Mouse (Mus musculus): ENCODE measurements at regions not wholly inside any gene's neighbourhood (a gene's known extent, or its start where the extent isn't known, plus 50 kb on each side); places are given as distances from the start of the nearest gene placed in this dataset.

DNA sequence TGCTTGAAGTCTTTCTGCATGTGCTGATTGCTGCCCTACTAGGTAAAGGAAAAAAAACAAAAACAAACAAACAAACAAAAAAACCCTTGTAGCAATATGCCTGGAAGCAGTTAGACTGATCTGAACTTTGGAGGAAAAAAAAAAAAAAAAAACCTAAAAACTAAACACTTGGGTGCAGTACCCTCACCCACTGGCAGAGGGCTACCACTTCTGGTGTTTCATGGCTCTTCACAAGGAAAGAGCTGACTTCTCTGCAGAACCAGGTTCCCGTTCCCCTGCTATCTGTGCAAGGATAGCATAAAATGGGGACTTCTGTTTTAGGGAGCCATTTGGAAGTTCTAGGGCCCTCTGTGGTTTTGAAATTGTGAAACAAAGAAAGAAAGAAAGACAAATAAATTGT, 52.2 kb upstream of the Otud4 start:
- no peak for DNase-seq

DNA sequence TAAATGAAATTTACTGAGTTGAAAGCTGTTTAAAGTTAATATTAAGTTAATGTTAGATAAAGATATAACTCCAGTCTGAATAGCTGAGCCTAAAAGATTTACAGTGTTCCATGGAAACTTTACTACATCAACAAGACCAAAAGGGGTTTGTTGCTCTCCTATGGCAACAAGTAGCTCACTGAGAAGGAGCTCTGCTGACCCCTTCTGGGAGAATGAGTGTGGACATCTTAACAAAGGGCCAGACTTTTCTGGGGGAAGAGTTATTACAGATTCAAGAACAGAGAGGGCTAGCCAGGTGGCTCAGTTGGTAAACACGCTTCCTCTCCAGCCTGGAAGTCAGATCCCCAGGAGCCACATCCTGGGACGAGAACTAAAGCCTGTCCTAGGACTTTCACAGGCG, 54.5 kb upstream of the Otud4 start:
- DNase-seq, result peak; percentile 40

GRCm38 (mm10) chr8:79583326-79583725, 56.1 kb upstream of the Otud4 start:
- DNase-seq, result no peak

DNA sequence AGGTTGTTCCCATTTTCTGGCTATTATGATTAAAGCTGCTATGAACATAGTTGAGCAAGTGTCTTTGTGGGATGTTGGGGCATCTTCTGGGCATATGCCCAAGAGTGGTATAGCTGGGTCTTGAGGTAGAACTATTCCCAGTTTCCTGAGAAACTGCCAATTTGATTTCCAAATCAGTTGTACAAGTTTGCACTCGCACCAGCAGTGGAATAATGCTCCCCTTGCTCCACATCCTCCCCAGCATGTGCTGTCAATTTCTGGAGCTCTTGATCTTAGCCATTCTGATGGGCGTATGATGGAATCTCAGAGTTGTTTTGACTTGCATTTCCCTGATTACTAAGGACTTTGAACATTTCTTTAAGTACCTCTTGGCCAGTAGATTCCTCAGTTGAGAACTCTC, 57.2 kb upstream of the Otud4 start:
- no peak for DNase-seq

DNA sequence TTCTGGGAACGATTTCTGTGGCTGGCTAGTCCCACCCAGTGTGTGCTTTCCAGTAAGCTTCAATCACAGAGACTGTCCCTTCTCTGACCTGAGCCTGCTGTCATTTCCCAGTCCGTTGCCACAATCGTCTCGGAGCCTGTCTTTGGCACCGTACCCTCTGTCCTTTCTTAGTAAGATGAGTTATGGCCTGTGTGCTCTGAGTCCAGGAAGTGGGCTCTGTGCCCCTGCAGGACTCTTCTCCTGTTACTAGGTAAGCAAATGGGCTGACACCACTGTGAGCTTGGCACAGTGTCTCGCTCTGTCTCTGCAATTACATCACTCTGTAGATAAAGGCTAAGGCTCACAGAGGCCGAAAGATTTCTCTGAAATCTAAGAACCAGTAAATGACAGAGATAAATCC, 63.3 kb upstream of the Otud4 start:
- no peak for DNase-seq

DNA sequence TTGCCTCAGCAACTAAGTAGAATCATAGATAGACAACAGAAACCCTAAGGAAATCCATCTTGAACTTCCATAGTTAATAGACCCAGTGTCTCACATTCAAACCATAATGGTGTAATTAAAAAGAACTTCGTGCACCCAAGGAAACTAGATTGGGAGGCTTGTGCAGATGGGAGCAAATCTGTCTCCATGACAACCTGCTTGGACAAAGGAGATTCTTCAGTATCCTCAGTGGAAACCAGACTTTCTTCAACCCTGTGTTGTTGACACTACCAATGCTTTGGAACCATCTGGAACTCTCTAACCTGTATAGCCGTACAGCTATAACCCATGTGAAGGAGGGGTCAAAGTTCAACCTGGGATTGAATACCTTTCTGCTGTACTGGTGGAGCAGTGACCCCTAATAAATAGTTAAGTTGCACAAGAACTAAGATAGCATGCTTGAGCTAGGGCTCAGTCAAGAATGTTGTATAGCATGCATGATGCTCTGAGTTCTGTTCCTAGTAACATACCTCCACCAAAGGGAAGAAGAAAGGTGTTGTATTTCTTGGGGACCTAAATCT, 64.2 kb upstream of the Otud4 start:
- no peak for DNase-seq

- DNase-seq, result no peak
Measured at GRCm38 (mm10) chr8:79573491-79573890, 65.9 kb upstream of the Otud4 start.

DNA sequence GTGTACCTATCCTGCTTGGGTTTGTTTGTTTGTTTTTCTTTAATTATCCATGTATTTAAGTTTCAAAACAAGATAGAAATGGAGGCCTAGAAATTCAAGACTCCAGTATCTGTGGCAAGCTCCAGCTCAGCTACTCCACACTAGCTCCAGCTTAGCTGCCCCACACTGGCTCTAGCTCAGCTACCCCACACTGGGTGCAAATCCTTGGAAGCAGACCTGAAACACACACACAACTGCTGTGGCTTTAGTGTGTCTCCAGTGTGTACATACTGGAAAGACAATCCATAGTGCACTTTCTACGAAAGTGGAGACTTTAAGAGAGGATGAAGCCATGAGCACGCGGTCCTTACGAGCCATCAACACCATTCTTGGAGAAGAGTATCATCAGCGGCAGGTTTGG, 66.9 kb upstream of the Otud4 start:
- no peak for DNase-seq

- DNase-seq, result no peak
Measured at GRCm38 (mm10) chr8:79563101-79563500, 76.3 kb upstream of the Otud4 start.

- DNase-seq, result no peak
Measured at GRCm38 (mm10) chr8:79562669-79563068, 76.7 kb upstream of the Otud4 start.

- DNase-seq, result peak; percentile 31
Measured at GRCm38 (mm10) chr8:79562071-79562581, 77.3 kb upstream of the Otud4 start.

DNA sequence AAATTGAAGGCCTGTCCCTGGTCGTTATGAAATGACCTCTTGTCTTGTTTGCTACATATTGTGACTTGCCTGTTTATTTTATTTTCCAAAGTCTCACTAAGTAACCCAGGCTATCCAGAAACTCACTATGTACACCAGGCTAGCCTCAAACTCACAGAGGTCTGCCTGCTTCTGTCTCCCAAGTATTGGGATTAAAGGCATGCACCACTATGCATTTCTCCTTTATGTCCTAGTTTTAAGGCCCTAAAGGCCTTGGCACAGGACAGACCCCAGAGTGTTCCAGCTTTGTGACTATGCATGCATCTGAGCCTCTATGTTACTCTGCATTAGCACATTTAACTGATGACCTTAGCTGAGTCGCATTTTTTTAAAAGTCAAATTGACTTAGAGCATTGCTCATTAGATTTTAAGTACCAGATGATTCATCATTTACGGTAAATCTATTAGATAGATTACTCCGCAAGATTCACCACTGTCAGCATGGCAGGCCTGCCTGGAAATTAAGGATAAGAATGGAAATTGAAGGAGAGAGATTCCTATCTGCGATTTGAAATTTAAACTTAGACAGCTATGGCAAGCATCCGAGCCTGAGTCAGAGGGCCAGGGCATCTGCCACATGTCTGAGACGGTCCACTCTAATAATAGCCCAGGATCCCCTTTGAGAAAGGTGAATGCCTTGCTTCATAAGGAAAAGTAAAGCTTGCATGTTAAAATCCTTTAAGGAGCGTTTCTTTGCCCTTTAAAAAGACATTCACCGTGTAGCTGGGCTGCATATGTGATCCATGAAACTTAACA, 78.0 kb upstream of the Otud4 start:
- no peak for DNase-seq

DNA sequence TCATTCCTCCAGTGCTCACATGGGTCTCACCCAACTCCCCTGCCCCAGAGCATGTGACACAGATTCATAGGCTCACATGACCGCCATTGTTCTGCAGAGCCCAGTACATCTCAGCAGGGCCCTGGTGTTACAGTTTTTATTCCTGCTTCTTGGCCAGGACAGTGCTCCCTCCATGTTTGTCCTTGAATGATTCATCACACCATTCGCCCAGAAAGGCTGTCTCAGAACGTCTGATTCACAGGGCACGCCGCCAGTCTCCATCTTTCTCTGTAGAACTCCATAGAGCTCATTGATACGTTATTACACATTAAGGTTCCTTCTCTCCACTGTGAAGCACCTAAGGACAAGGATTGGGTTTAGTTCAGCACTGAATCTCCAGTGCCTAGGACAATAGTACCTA, 79.9 kb upstream of the Otud4 start:
- DNase-seq, result peak; percentile 24

DNA sequence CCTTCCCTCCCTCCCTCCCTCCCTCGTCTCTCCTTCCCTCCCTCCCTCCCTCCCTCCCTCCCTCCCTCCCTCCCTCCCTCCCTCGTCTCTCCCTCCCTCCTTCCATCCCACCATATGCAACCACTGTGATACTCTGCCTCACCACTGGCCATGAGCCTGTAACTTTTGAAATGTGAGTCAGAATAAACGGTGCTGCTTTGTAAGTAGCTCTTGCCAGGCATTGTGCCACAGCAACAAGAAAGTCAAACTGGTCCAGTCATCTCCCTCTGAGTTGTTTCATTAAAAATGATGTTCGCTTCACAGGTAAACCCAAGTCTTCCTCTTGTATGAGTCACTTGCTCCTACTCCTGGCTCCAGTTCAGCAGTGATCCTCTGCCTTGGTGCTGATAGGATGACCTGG, 85.1 kb upstream of the Otud4 start:
- no peak for DNase-seq

DNA sequence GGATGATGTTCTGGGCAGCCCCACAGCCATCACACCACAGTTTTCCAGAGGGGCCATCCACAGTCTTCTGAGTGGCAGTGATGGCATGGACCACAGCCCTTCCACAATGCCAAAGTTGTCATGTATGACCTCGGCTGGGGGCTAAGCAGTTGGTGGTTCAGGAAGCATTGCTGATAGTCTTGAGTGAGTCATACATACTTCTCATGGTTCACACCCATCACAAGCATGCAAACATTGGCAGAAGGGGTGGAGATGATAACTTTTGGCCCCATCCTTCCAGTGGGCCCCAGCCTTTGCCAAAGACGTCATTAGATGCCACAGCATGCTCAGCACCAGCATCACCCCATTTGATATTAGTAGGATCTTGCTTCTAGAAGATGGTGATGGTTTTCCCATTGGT, 89.3 kb upstream of the Otud4 start:
- no peak for DNase-seq

- no peak for DNase-seq
Measured at GRCm38 (mm10) chr8:79548156-79548555, 91.3 kb upstream of the Otud4 start.

- no peak for DNase-seq
Measured at GRCm38 (mm10) chr8:79545866-79546373, 93.5 kb upstream of the Otud4 start.

- no peak for DNase-seq
Measured at GRCm38 (mm10) chr8:79542461-79542860, 97.0 kb upstream of the Otud4 start.

- DNase-seq, result no peak
Measured at GRCm38 (mm10) chr8:79540053-79540452, 99.4 kb upstream of the Otud4 start.

DNA sequence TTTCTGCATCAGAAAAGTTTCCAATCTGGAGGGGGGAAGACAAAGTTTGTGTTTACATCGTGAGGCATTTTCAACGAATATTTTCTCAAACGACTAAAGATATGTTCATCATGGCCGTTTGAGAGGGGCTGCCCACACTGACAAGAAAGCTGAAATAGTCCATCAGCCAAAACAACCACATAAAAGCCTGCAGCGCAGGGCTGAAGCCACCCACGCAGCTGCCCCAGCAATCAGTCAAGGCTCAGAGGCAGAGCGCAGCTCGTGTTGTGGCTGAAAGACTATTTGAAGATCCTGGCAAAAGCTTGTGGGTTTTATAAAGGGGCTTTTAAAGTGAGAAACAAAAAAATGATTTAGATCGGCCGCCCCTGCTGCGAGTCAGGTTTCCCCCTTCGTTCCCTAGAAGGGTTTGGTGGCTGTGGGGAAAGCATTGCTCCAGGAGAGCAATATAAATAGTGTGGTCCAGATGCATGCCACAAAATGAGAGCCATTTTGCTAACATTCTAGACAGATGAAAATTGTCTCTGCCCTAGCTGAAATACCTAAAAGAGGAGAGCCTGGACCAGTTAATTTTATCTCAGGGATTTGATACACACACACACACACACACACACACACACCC, 105.0 kb upstream of the Otud4 start:
- peak; percentile 24 for DNase-seq

GRCm38 (mm10) chr8:79529556-79529955, 109.9 kb upstream of the Otud4 start:
- no peak for DNase-seq

DNA sequence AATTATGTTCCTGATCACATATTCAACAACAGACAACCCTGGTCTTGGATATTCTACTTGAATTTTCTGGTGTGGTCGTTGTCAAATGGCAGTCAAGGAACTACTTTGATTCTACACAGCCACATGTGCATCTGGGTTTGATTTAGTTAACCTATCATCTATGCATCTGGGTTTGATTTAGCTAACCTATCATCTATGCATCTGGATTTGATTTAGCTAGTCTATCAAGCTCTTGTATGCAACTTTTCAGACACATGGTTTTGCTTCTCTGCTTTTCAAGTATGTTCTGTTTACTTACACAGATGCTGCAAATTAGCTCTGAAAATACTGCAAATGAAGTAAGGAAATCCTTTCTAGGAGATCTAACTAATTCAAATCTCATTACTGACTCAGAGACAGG, 117.4 kb upstream of the Otud4 start:
- DNase-seq, result no peak

DNA sequence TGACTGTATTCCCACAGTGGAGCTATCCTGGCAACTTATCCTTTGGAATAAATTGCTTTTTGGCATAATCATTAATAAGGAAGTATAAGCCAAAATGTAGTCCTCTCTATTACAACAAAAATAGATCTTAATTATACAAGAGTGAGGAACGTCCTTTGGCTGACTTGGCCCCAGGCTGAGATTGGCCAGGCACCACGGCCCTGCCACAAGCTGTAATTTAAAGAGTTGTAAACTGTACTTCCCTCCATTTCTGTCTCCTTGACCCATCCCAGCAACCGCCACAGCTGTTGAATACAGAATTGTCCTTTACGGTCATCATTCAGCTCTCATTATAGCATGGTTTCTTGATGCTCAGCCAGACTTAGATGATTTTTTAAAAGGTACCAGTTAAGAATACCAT, 119.6 kb upstream of the Smad1 start:
- no peak for DNase-seq

DNA sequence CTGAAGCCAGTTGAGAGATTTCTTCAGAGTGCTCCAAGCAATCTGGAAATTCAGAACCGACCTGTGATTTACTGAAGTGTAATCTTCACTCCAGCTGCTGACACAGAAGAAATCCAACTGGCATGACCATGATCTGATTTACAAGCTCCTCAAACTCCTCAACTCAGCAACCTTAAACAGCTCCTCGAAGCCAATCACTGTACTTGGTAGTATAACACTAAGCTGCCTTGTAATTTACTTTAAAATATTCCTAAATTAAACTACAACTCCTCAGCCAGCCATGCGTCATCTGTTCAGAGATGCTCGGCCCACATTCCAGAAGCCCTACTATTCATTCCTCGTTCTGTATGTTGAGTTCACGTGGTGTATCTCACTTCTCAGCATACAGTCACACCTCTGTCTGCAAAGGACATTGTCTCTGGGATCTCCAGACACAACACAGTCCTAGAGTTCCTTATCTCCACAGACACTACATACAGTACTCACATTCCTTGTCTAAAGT, 116.0 kb upstream of the Smad1 start:
- DNase-seq, result no peak

Measured in right cerebral cortex, postnatal 25 days (tissue).